ENCODE assay signal across 13 mouse cellular contexts in the genomic region with DNA sequence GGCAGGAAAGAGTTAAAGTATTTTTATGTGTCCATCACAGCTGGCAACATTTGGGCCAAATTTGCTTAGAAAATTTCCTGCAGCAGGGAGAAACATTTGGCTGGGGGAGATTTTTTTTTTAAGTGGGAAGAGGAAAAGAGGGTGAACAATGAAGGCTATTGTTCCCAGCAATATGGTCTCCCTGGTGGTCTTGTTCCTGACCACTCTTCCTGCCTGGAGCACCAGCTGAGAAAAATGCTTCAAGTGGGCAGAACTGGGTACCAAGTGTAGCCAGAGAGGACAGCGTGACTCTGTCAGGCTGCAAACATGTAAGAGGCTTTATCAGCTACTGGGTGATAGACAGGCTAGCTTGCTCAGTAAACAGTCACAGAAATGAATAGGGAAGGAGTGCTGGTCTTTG.
A peak's percentile ranks its signal among the peaks of the same experiment; 100 is the strongest.
DNase-seq lines count a peak whose midpoint lies in the region; ATAC-seq lines count a peak whose summit lies in the region.
"Had no signal": no experiment of that assay in that cellular context is flagged by ENCODE, and none has a peak within 500 bp of the region (broad histone marks: within the 10 kb centered on the region; RNA-seq: fewer than 3 reads in every experiment).

No protein-coding gene starts in this region.

- H3K4me3 ChIP-seq in hindbrain, embryonic 11.5 days (ENCODE audit: low read depth, low read length) = no peak overlapping the region
- H3K4me3 ChIP-seq in hindbrain, embryonic 13.5 days = no peak overlapping the region
- no peak overlapping the region for H3K4me3 ChIP-seq in limb, embryonic 11.5 days (ENCODE audit: low read depth, low read length)

- H3K36me3 ChIP-seq in hindbrain, embryonic 11.5 days (ENCODE audit: control insufficient read depth, insufficient read depth, low read length) = no peaks in the 10 kb centered on the region
- no peaks in the 10 kb centered on the region for H3K36me3 ChIP-seq in hindbrain, embryonic 13.5 days
- H3K36me3 ChIP-seq in limb, embryonic 11.5 days (ENCODE audit: control insufficient read depth, insufficient read depth, low read length) = no peaks in the 10 kb centered on the region

- H3K27ac ChIP-seq in hindbrain, embryonic 11.5 days (ENCODE audit: low read depth, low read length) = no peak overlapping the region
- no peak overlapping the region for H3K27ac ChIP-seq in hindbrain, embryonic 13.5 days
- peak overlapping the region; percentile 43; the same call in 1 of the 2 replicates for H3K27ac ChIP-seq in limb, embryonic 11.5 days (replicated peaks; ENCODE audit: low read depth, low read length)
- H3K27ac ChIP-seq: kidney, postnatal 0 days had no signal

- no peaks in the 10 kb centered on the region for H3K27me3 ChIP-seq in hindbrain, embryonic 11.5 days (ENCODE audit: control insufficient read depth, insufficient read depth, low read length)
- no peaks in the 10 kb centered on the region for H3K27me3 ChIP-seq in hindbrain, embryonic 13.5 days
- no peaks in the 10 kb centered on the region for H3K27me3 ChIP-seq in limb, embryonic 11.5 days (ENCODE audit: control insufficient read depth, insufficient read depth, low read length)
- H3K27me3 ChIP-seq: CH12.LX had no signal

- ATAC-seq in hindbrain, embryonic 11.5 days (ENCODE audit: low FRiP score) = no peak
- ATAC-seq in hindbrain, embryonic 13.5 days (ENCODE audit: low FRiP score) = no peak
- peak; percentile 73; the same call in 1 of the 2 replicates for ATAC-seq in limb, embryonic 11.5 days (ENCODE audit: insufficient number of reproducible peaks, low FRiP score, low TSS enrichment, low read depth)
- no peak for ATAC-seq in megakaryocyte progenitor cell, adult 5-6 weeks (replicated peaks; ENCODE audit: poor library complexity)
- no peak for ATAC-seq in erythroblast, adult 5-6 weeks (replicated peaks; ENCODE audit: low FRiP score, poor library complexity, severe bottlenecking)
- ATAC-seq: liver, postnatal 0 days had no signal

- no peaks in the 10 kb centered on the region for H3K9me3 ChIP-seq in hindbrain, embryonic 11.5 days (ENCODE audit: control insufficient read depth, low read length)
- H3K9me3 ChIP-seq in hindbrain, embryonic 13.5 days = no peaks in the 10 kb centered on the region
- H3K9me3 ChIP-seq in limb, embryonic 11.5 days (ENCODE audit: control insufficient read depth, low read length) = no peaks in the 10 kb centered on the region

- no peaks in the 10 kb centered on the region for H3K4me1 ChIP-seq in hindbrain, embryonic 11.5 days (replicated peaks; ENCODE audit: control insufficient read depth, insufficient read depth, low read length)
- no peaks in the 10 kb centered on the region for H3K4me1 ChIP-seq in hindbrain, embryonic 13.5 days (replicated peaks)
- H3K4me1 ChIP-seq in limb, embryonic 11.5 days (ENCODE audit: control insufficient read depth, insufficient read depth, low read length) = peaks cover 7% of the 10 kb centered on the region; the same call in 1 of the 2 replicates

- no peak overlapping the region for H3K9ac ChIP-seq in hindbrain, embryonic 11.5 days (ENCODE audit: low read depth, low read length)
- no peak overlapping the region for H3K9ac ChIP-seq in hindbrain, embryonic 13.5 days
- H3K9ac ChIP-seq in limb, embryonic 11.5 days (ENCODE audit: low read length) = no peak overlapping the region
- H3K9ac ChIP-seq: liver, postnatal 0 days had no signal

- WGBS in hindbrain, embryonic 11.5 days = 48% methylated on average over 1 of the region's 1 CpGs
- 43% methylated on average over 1 of the region's 1 CpGs for whole genome bisulfite sequencing in hindbrain, embryonic 13.5 days
- WGBS in limb, embryonic 11.5 days = 48% methylated on average over 1 of the region's 1 CpGs

- DNase-seq in embryo, embryonic 10 days (ENCODE audit: low spot score) = peak; percentile 9
- DNase-seq in embryo, embryonic 9.5 days (ENCODE audit: extremely low spot score) = no peak
- DNase-seq in hindbrain, embryonic 11.5 days (ENCODE audit: low spot score) = peak; percentile 5
- peak; percentile 22 for DNase-seq in embryo, embryonic 10.5 days (ENCODE audit: low spot score)
- DNase-seq in limb, embryonic 11.5 days (ENCODE audit: low spot score) = peak; percentile 26
- DNase-seq: cerebellum, adult 11-12 months; liver, postnatal 0 days; thymus, postnatal 14 days had no signal

- H3K4me2 ChIP-seq in hindbrain, embryonic 11.5 days (replicated peaks; ENCODE audit: low read depth, low read length) = no peak overlapping the region
- H3K4me2 ChIP-seq in hindbrain, embryonic 13.5 days = no peak overlapping the region
- H3K4me2 ChIP-seq in limb, embryonic 11.5 days (ENCODE audit: low read depth, severe bottlenecking) = no peak overlapping the region
